Mouse (Mus musculus): ENCODE measurements at regions not wholly inside any gene's neighbourhood (a gene's known extent, or its start where the extent isn't known, plus 50 kb on each side); places are given as distances from the start of the nearest gene placed in this dataset.
A peak's percentile ranks its signal among the peaks of the same experiment; 100 is the strongest.

- Histone ChIP-seq H3K36me3 (ENCODE audit: control insufficient read depth, insufficient read depth, low read length) (no peaks in the 10 kb centered on the region), H3K27ac (ENCODE audit: low read depth) (no peak overlapping the region), H3K4me2 (ENCODE audit: low read length) (no peak overlapping the region), H3K27me3 (replicated peaks; ENCODE audit: control insufficient read depth, insufficient read depth, low read length) (no peaks in the 10 kb centered on the region), H3K4me3 (ENCODE audit: low read depth, low read length) (no peak overlapping the region), H3K4me1 (replicated peaks; ENCODE audit: control insufficient read depth, insufficient read depth, low read length) (0 out of 2 replicates have a peak, but pooled peaks cover 3% of the 10 kb centered on the region), H3K9ac (ENCODE audit: low read length) (no peak overlapping the region), H3K9me3 (ENCODE audit: control insufficient read depth, low read length) (no peaks in the 10 kb centered on the region)
- 86% methylated on average over 7 of the region's 7 CpGs for WGBS
- no peak for ATAC-seq (replicated peaks; ENCODE audit: low FRiP score, low TSS enrichment, low read depth)
- no peak for DNase-seq (ENCODE audit: low spot score)
These were observed 85.6 kb upstream of the Gnas start for GRCm38 (mm10) chr2:174198406-174198971.

GRCm38 (mm10) chr2:174199961-174200862 lies 83.9 kb upstream of the Gnas start:
- no peak for DNase-seq (ENCODE audit: low spot score)

GRCm38 (mm10) chr2:174203412-174203811 lies 80.7 kb upstream of the Gnas start:
- no peak for ATAC-seq (replicated peaks; ENCODE audit: low FRiP score, low TSS enrichment, low read depth)
- no peak for DNase-seq (ENCODE audit: low spot score)
- Histone ChIP-seq H3K4me2 (ENCODE audit: low read length) (no peak overlapping the region), H3K27ac (ENCODE audit: low read depth) (no peak overlapping the region), H3K4me3 (ENCODE audit: low read depth, low read length) (no peak overlapping the region), H3K9me3 (ENCODE audit: control insufficient read depth, low read length) (no peaks in the 10 kb centered on the region), H3K9ac (ENCODE audit: low read length) (no peak overlapping the region), H3K36me3 (ENCODE audit: control insufficient read depth, insufficient read depth, low read length) (no peaks in the 10 kb centered on the region), H3K27me3 (replicated peaks; ENCODE audit: control insufficient read depth, insufficient read depth, low read length) (no peaks in the 10 kb centered on the region), H3K4me1 (replicated peaks; ENCODE audit: control insufficient read depth, insufficient read depth, low read length) (0 out of 2 replicates have a peak, but pooled peaks cover 3% of the 10 kb centered on the region)
- WGBS = 71% methylated on average over 11 of the region's 11 CpGs

More at GRCm38 (mm10) chr2:174199961-174200862, 83.9 kb upstream of the Gnas start:
- Histone ChIP-seq H3K4me2 (ENCODE audit: low read length) (no peak overlapping the region), H3K27ac (ENCODE audit: low read depth) (no peak overlapping the region), H3K4me3 (ENCODE audit: low read depth, low read length) (no peak overlapping the region), H3K36me3 (ENCODE audit: control insufficient read depth, insufficient read depth, low read length) (no peaks in the 10 kb centered on the region), H3K4me1 (replicated peaks; ENCODE audit: control insufficient read depth, insufficient read depth, low read length) (0 out of 2 replicates have a peak, but pooled peaks cover 3% of the 10 kb centered on the region), H3K27me3 (replicated peaks; ENCODE audit: control insufficient read depth, insufficient read depth, low read length) (no peaks in the 10 kb centered on the region), H3K9ac (ENCODE audit: low read length) (no peak overlapping the region), H3K9me3 (ENCODE audit: control insufficient read depth, low read length) (no peaks in the 10 kb centered on the region)
- 43% methylated on average over 13 of the region's 13 CpGs for WGBS
- ATAC-seq (replicated peaks; ENCODE audit: low FRiP score, low TSS enrichment, low read depth) = 0 out of 2 replicates have a peak, but pooled peaks have one; percentile 40

- no peaks in the 10 kb centered on the region for H3K9me3 ChIP-seq (ENCODE audit: control insufficient read depth, low read length)
- ATAC-seq (replicated peaks; ENCODE audit: low FRiP score, low TSS enrichment, low read depth) (no peak), DNase-seq (ENCODE audit: low spot score) (no peak)
- H3K36me3 ChIP-seq (ENCODE audit: control insufficient read depth, insufficient read depth, low read length) = no peaks in the 10 kb centered on the region
- H3K4me2 ChIP-seq (ENCODE audit: low read length) = no peak overlapping the region
- H3K4me1 ChIP-seq (replicated peaks; ENCODE audit: control insufficient read depth, insufficient read depth, low read length) = no peaks in the 10 kb centered on the region
- no peak overlapping the region for H3K27ac ChIP-seq (ENCODE audit: low read depth)
- no peak overlapping the region for H3K9ac ChIP-seq (ENCODE audit: low read length)
- no peaks in the 10 kb centered on the region for H3K27me3 ChIP-seq (replicated peaks; ENCODE audit: control insufficient read depth, insufficient read depth, low read length)
- 82% methylated on average over 4 of the region's 4 CpGs for WGBS
- no peak overlapping the region for H3K4me3 ChIP-seq (ENCODE audit: low read depth, low read length)
These were observed 72.4 kb upstream of the Gnas start for GRCm38 (mm10) chr2:174211681-174212080.

- Histone ChIP-seq H3K4me2 (ENCODE audit: low read length) (no peak overlapping the region), H3K4me1 (replicated peaks; ENCODE audit: control insufficient read depth, insufficient read depth, low read length) (no peaks in the 10 kb centered on the region), H3K27me3 (replicated peaks; ENCODE audit: control insufficient read depth, insufficient read depth, low read length) (no peaks in the 10 kb centered on the region), H3K4me3 (ENCODE audit: low read depth, low read length) (no peak overlapping the region), H3K36me3 (ENCODE audit: control insufficient read depth, insufficient read depth, low read length) (no peaks in the 10 kb centered on the region), H3K9me3 (ENCODE audit: control insufficient read depth, low read length) (no peaks in the 10 kb centered on the region), H3K27ac (ENCODE audit: low read depth) (no peak overlapping the region), H3K9ac (ENCODE audit: low read length) (no peak overlapping the region)
- no peak for ATAC-seq (replicated peaks; ENCODE audit: low FRiP score, low TSS enrichment, low read depth)
- no peak for DNase-seq (ENCODE audit: low spot score)
- 77% methylated on average over 1 of the region's 1 CpGs for WGBS
These were observed 57.5 kb upstream of the Gnas start for GRCm38 (mm10) chr2:174226660-174227059.
